Mouse (Mus musculus): Measurements from ENCODE around the gene Ldha. TPM values are rescaled to one million over a fixed set of nuclear protein-coding genes. Genes with fewer than 3 reads are reported as not detected.
"Not testable (repeated sequence)": the region's sequence is repeated elsewhere in the genome, so short reads cannot be mapped to it uniquely, and the experiment has no call there.

Ldha gene
- total RNA-seq, 2 experiments from 2014 or later, result 53.0 to 109 TPM

- ATAC-seq (replicated peaks; ENCODE audit: low FRiP score, poor library complexity, severe bottlenecking), result no peak
Observed at GRCm38 (mm10) chr7:46871988-46872387, 30.7 kb downstream of the Ldha start.

- ATAC-seq (replicated peaks; ENCODE audit: low FRiP score, poor library complexity, severe bottlenecking), result no peak
Observed at GRCm38 (mm10) chr7:46876841-46877240, 35.6 kb downstream of the Ldha start.

GRCm38 (mm10) chr7:46877255-46877654 lies 36.0 kb downstream of the Ldha start:
- no peak for ATAC-seq (replicated peaks; ENCODE audit: low FRiP score, poor library complexity, severe bottlenecking)

- ATAC-seq (replicated peaks; ENCODE audit: low FRiP score, poor library complexity, severe bottlenecking), result no peak
Observed at GRCm38 (mm10) chr7:46879851-46880250, 38.6 kb downstream of the Ldha start.

- no peak for ATAC-seq (replicated peaks; ENCODE audit: low FRiP score, poor library complexity, severe bottlenecking)
Observed at GRCm38 (mm10) chr7:46880992-46881391, 39.7 kb downstream of the Ldha start.

GRCm38 (mm10) chr7:46881941-46882340 lies 40.7 kb downstream of the Ldha start:
- ATAC-seq (replicated peaks; ENCODE audit: low FRiP score, poor library complexity, severe bottlenecking), result not testable (repeated sequence)

- ATAC-seq (replicated peaks; ENCODE audit: low FRiP score, poor library complexity, severe bottlenecking), result no peak
Observed at GRCm38 (mm10) chr7:46883304-46883703, 42.0 kb downstream of the Ldha start.

- ATAC-seq (replicated peaks; ENCODE audit: low FRiP score, poor library complexity, severe bottlenecking), result no peak
Observed at GRCm38 (mm10) chr7:46895511-46895910, 54.2 kb downstream of the Ldha start.

GRCm38 (mm10) chr7:46899343-46899742 lies 58.1 kb downstream of the Ldha start:
- ATAC-seq (replicated peaks; ENCODE audit: low FRiP score, poor library complexity, severe bottlenecking), result no peak

Other genes with a start within 250 kb of the Ldha start
- not detected in 2 replicates for gene Sergef, start 201.7 kb upstream of the Ldha start, total RNA-seq (2015; ENCODE audit: low replicate concordance)
- gene Sergef, start 201.7 kb upstream of the Ldha start, total RNA-seq (2017; ENCODE audit: low replicate concordance), result 0.43 TPM in 1 of 2 replicates, not detected in the other
- not detected in 2 replicates for gene Tph1, start 168.9 kb upstream of the Ldha start, total RNA-seq (2015; ENCODE audit: low replicate concordance)
- not detected in 2 replicates for gene Tph1, start 168.9 kb upstream of the Ldha start, total RNA-seq (2017; ENCODE audit: low replicate concordance)
- 0.38 and 4.2 TPM in 2 replicates for gene Saal1, start 130.8 kb upstream of the Ldha start, total RNA-seq (2015; ENCODE audit: low replicate concordance)
- 3.3 and 3.9 TPM in 2 replicates for gene Saal1, start 130.8 kb upstream of the Ldha start, total RNA-seq (2017; ENCODE audit: low replicate concordance)
- gene Saa3, start 125.8 kb upstream of the Ldha start, total RNA-seq (2015; ENCODE audit: low replicate concordance), result 9.6 TPM in 1 of 2 replicates, not detected in the other
- not detected in 2 replicates for gene Saa3, start 125.8 kb upstream of the Ldha start, total RNA-seq (2017; ENCODE audit: low replicate concordance)
- not detected in 2 replicates for gene Saa4, start 108.9 kb upstream of the Ldha start, total RNA-seq (2015; ENCODE audit: low replicate concordance)
- gene Saa4, start 108.9 kb upstream of the Ldha start, total RNA-seq (2017; ENCODE audit: low replicate concordance), result not detected in 2 replicates
- not detected in 2 replicates for gene Saa1, start 98.5 kb upstream of the Ldha start, total RNA-seq (2015; ENCODE audit: low replicate concordance)
- gene Saa1, start 98.5 kb upstream of the Ldha start, total RNA-seq (2017; ENCODE audit: low replicate concordance), result not detected in 2 replicates
- not detected in 2 replicates for gene Saa2, start 89.7 kb upstream of the Ldha start, total RNA-seq (2015; ENCODE audit: low replicate concordance)
- gene Saa2, start 89.7 kb upstream of the Ldha start, total RNA-seq (2017; ENCODE audit: low replicate concordance), result not detected in 2 replicates
- 13.0 and 16.5 TPM in 2 replicates for gene Hps5, start 45.4 kb upstream of the Ldha start, total RNA-seq (2015; ENCODE audit: low replicate concordance)
- 4.7 and 10.7 TPM in 2 replicates for gene Hps5, start 45.4 kb upstream of the Ldha start, total RNA-seq (2017; ENCODE audit: low replicate concordance)
- 11.3 and 21.3 TPM in 2 replicates for gene Gtf2h1, start 45.4 kb upstream of the Ldha start, total RNA-seq (2015; ENCODE audit: low replicate concordance)
- 15.8 and 19.5 TPM in 2 replicates for gene Gtf2h1, start 45.4 kb upstream of the Ldha start, total RNA-seq (2017; ENCODE audit: low replicate concordance)
- gene Ldhc, start 19.7 kb downstream of the Ldha start, total RNA-seq (2015; ENCODE audit: low replicate concordance), result 3.8 TPM in 1 of 2 replicates, not detected in the other
- 0.56 TPM in 1 of 2 replicates, not detected in the other for gene Ldhc, start 19.7 kb downstream of the Ldha start, total RNA-seq (2017; ENCODE audit: low replicate concordance)
- gene Tsg101, start 78.5 kb downstream of the Ldha start, total RNA-seq (2015; ENCODE audit: low replicate concordance), result 36.6 and 56.5 TPM in 2 replicates
- gene Tsg101, start 78.5 kb downstream of the Ldha start, total RNA-seq (2017; ENCODE audit: low replicate concordance), result 19.3 and 26.5 TPM in 2 replicates
- 6.5 and 16.7 TPM in 2 replicates for gene Uevld, start 117.1 kb downstream of the Ldha start, total RNA-seq (2015; ENCODE audit: low replicate concordance)
- 3.9 and 5.9 TPM in 2 replicates for gene Uevld, start 117.1 kb downstream of the Ldha start, total RNA-seq (2017; ENCODE audit: low replicate concordance)
- gene Gm9999, start 142.1 kb downstream of the Ldha start, total RNA-seq (2015; ENCODE audit: low replicate concordance), result not detected in 2 replicates
- gene Gm9999, start 142.1 kb downstream of the Ldha start, total RNA-seq (2017; ENCODE audit: low replicate concordance), result not detected in 2 replicates
- gene Spty2d1, start 166.9 kb downstream of the Ldha start, total RNA-seq (2015; ENCODE audit: low replicate concordance), result 11.9 and 17.3 TPM in 2 replicates
- gene Spty2d1, start 166.9 kb downstream of the Ldha start, total RNA-seq (2017; ENCODE audit: low replicate concordance), result 13.6 and 20.6 TPM in 2 replicates
- gene Tmem86a, start 209.1 kb downstream of the Ldha start, total RNA-seq (2015; ENCODE audit: low replicate concordance), result 3.3 and 10.0 TPM in 2 replicates
- gene Tmem86a, start 209.1 kb downstream of the Ldha start, total RNA-seq (2017; ENCODE audit: low replicate concordance), result 2.9 and 3.5 TPM in 2 replicates